Mouse (Mus musculus): ENCODE data around the gene Phb2.
"Not testable (repeated sequence)": the region's sequence is repeated elsewhere in the genome, so short reads cannot be mapped to it uniquely, and the experiment has no call there.

Gene Phb2

DNA sequence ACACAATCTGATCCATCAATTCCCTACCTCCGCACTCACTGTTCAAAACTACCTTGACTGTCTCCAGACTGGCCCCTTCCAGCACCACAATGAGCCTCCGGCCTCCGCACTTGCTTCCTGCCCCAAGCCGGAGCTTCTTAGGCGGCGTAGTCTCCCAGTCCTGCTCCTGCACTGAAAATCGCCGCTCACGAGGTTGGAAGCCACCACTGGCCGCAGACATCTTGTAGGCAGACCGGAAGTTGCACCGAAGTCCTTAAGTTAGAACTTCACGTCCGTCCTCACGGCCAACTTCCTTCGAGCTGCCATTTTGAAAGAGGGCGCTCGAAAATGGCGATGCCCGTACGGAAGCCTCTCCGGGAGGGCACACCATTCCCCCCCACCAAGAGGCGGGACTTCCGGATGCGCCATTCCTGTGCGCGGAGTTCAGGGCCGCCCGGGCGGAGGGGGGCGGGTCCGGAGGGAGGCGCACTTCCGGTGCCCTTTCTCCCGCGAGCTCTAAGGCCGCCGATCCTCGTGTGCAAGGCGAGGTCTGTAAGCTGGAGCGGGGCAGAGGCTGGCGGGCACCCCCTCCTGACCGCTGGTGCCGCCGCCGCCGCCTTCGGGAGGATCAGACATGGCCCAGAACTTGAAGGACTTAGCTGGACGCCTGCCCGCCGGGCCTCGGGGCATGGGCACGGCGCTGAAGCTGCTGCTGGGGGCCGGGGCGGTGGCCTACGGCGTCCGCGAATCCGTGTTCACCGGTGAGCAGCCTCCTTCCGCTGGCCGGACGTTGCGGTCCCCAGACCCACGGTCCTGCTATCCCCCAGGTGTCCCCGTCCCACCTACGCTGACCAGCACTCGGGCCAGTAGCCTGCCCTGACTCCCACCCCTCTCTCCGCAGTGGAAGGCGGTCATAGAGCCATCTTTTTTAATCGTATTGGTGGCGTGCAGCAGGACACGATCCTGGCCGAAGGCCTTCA is at the start of gene Phb2, which contains the start of gene Emg1:
Phb2 (plus strand) TSS at position 513 of the 959 bp plus-strand sequence.
Emg1 (minus strand) TSS at position 355 of the 959 bp plus-strand sequence.
- DNase-seq, result peak; percentile 99

- DNase-seq, result peak; percentile 99
Observed at GRCm38 (mm10) chr6:124662477-124663423, 49.4 kb upstream of the Phb2 start, which contains the start of gene Lpcat3. Lpcat3 (plus strand) TSS chr6:124663027.

DNA sequence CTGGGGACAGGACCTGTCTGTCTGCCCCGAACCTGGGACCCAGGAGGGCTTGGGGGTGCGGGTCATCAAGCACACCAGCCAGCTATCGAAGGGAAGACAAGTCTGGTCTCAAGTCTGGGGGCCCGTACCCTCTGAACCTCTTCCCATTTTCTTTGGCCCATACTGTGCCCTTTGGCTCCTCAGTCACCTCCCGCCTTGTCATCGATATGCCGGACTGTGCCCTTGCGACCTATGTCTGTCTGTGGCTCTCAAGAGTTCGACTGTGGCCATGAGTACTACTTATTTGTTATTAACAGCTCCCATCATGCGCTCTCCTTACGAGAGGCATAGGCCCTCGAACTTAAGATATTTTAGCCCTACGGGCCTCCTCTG is 48.7 kb upstream of the Phb2 start:
- peak; percentile 17 for DNase-seq

- no peak for DNase-seq
Observed at GRCm38 (mm10) chr6:124664256-124664655, 47.9 kb upstream of the Phb2 start.

GRCm38 (mm10) chr6:124665011-124665410 is 47.1 kb upstream of the Phb2 start:
- no peak for DNase-seq

GRCm38 (mm10) chr6:124669234-124669859 is 42.8 kb upstream of the Phb2 start:
- no peak for DNase-seq

DNA sequence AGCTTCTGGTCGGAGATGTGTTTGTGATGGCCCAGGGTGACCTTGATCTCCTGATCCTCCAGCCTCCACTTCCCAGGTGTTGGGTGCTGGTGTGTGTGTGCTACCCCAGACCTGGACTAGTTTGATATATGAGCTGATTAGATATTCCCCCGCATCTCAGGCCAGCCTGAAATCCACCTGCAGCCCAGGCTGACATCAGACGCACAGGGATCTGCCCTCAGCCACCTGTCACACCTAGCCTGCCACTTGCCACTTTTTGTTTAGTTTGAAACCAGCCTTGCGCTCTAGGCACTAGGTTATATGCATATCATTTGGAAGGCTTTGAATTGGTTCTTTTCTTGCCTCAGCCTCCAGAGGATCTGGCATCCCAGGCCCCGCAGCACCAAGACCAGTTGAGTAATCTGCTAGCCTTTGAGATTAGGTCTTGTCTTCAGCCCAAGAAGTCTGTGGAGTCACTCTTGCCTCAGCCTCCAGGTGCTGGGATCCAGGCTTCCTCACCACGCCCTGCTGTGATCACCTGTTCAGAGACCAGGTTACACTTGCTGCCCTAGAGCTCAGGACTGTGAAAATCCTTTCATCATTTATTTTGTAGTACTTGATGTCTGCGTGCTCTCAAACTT is 41.7 kb upstream of the Phb2 start:
- no peak for DNase-seq

DNA sequence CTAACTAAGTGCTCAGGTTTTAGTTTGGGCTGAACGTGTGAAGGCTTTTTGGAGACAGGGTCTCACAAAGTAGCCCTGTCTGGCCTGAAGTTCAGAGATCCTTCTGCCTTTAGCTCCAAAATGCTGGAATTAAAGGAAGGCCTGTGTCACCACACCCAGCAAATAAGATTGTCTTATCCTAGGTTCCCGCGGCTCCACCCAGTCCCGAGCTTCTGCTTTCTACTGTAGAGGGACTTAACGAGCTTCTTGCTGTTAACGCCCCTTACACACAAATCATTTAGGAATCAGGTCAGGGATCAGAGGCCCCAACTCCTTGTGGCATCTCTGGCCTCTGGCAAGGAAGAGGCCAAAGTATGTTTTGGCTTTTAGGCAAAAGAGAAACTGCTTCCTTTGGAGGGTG is 40.0 kb upstream of the Phb2 start:
- no peak for DNase-seq

DNA sequence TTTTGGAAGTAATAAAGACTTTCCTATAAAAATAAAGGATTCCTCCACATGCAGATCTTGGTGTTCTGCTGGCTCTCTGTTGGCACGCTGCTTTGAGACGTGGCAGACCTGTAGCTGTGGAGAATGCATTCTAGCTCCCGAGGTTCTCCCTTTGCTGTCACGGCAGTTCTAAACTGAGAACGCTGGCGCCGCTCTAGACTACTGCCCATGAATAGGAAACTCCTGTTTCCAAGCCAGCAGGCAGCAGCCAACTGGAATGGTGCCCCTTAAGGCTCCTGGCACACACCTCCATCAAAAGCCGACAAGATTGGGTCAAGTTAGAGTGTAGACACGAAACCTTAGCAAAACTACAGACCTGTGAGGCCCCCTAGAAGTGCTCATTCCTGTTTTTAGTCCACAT is 38.5 kb upstream of the Phb2 start:
- no peak for DNase-seq

- DNase-seq, result no peak
Observed at GRCm38 (mm10) chr6:124674591-124674990, 37.5 kb upstream of the Phb2 start.

DNA sequence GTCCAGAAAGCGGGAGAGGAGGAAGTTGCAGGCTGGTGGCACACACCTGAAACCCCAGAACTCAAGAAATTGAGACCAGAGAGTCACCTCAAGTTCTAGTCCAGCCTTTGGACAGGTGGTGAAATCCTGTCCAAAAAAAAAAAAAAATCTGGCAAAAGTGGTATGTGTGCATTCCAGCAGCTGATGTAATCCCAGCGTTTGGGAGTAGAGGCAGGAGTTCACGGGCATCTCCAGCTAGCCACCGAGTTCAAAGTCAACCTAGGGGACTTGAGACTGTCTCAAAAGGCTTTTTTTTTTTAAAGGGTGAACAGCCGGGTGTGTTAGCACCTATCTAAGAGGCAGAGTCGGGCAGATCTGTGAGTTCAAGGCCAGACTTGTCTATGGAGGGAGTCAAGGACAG is 36.0 kb upstream of the Phb2 start:
- no peak for DNase-seq

DNA sequence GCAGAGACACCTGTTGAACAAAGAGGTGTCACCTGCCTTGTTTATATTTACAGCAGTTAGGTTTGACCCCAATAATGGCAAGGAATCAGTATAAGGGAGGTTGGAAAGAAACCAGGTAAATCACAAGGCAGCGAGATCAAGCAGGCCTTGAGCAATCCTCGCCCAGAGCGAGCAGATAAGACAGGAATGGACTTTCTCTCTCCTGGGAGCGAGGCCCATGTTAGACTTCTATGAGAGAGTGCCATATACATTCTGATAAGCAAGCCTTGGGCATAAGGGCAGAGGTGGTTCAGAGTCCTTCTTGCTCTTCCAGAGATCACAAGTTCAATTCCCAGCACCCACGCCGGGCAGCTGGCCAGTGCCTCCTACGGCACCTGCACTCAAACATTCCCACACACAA is 33.4 kb upstream of the Phb2 start:
- no peak for DNase-seq

DNA sequence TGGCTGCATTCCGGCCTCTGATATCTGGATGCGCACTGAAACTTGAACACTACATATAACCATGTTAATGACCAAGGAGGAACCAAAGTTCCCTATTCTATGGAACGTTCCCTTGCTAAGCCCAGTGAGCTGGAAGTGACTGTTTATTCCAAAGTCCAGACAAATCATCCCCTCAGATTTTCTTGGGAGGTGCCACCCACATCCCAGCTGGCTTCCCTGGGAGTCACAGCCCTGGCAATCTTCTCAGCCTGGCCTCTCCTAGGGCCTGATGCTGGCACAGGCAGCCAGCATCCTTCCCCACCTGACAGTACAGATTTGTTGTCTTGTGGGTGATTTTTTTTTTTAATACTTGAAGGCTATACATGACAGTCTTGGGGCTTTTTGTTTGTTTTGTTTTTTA is 32.6 kb upstream of the Phb2 start:
- DNase-seq, result no peak

- DNase-seq, result not testable (repeated sequence)
Observed at GRCm38 (mm10) chr6:124682291-124682690, 29.8 kb upstream of the Phb2 start.

GRCm38 (mm10) chr6:124683591-124684417 is 28.3 kb upstream of the Phb2 start:
- peak; percentile 69 for DNase-seq

GRCm38 (mm10) chr6:124685606-124686386 is 26.3 kb upstream of the Phb2 start:
- no peak for DNase-seq

- not testable (repeated sequence) for DNase-seq
Observed at GRCm38 (mm10) chr6:124686644-124687043, 25.5 kb upstream of the Phb2 start.

DNA sequence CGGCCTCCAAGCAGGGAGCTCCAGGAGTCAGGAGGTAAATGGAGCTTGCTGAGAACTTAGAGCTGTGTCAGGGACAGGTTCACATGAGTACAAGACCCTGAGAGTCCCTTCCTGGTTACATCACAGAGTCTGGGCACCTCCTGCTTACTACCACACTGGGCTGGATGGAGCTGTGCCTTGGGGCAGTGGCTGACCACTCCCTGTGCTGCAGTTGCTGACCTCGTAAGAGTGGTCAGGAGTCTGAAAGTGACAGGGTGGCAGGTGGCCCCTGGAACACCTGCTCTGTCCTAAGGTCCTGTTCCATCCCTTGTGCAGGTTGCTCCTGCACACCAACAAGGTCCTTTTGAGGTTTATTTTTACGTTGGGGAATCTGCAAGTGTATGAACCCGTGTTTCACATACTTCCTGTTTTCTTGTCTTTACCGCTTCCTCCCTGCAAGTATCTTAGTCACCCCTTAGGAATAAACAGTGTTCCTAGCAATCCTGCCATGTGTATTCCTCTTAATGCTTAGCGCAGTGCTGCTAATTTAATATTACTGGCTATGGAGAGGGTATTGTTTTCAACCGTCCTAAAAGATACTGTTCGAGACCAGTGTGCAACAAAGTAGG is 23.9 kb upstream of the Phb2 start:
- no peak for DNase-seq

DNA sequence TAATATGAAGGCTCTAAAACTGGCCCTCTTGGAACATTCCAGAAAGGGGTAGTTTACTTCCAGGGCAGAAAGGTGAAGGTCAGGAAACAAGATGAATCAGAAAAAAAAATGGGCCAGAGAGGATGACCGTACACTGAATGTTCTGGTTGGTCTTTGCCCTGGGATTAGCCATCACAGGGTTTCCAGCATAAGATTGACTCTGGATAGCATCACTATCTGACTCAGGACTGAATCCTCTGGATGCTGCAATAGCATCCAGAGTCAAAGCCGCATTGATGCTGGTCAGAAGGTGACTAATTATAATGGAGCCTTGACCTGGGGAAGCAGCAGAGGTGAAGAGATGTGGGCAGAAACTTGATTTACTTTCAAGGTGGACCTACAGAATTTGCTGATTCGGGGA is 23.1 kb upstream of the Phb2 start:
- no peak for DNase-seq

GRCm38 (mm10) chr6:124690517-124690916 is 21.6 kb upstream of the Phb2 start:
- no peak for DNase-seq

Data from lung, postnatal 14 days (tissue).